Mouse (Mus musculus) liver, embryonic 16.5 days (tissue): ENCODE measurements around the gene Ankar. TPM values are rescaled to one million over a fixed set of nuclear protein-coding genes. Genes with fewer than 3 reads are reported as not detected.

ENCODE experiments used
- ATAC-seq: fragments of 200-750 bp; cut with Nextera tagmentation; 2 replicates; pipeline ENCODE4 v1.8.0; 2017; ENCODE audit warnings: low read depth, mild to moderate bottlenecking, moderate number of reproducible peaks, moderate library complexity
- H3K27ac ChIP-seq: fragments of 300-500 bp; sonication (generic); 2 replicates; pipeline ENCODE4 v1.5.1; 2014; ENCODE audit warnings: mild to moderate bottlenecking, low read length
- H3K27me3 ChIP-seq: fragments of 300-500 bp; sonication (generic); 2 replicates; pipeline ENCODE4 v1.6.1; 2014; ENCODE audit warnings: low read depth, low read length, mixed read lengths; ENCODE audit not compliant: control insufficient read depth, insufficient read depth
- H3K36me3 ChIP-seq: fragments of 300-500 bp; sonication (generic); 2 replicates; pipeline ENCODE4 v1.6.1; 2014; ENCODE audit warnings: mild to moderate bottlenecking; ENCODE audit not compliant: control insufficient read depth, insufficient read depth
- H3K4me1 ChIP-seq: fragments of 300-500 bp; sonication (generic); 2 replicates; pipeline ENCODE4 v1.6.1; 2014; ENCODE audit warnings: low read depth, low read length, mixed read lengths; ENCODE audit not compliant: control insufficient read depth
- H3K4me2 ChIP-seq: fragments of 300-500 bp; sonication (generic); 2 replicates; pipeline ENCODE4 v1.6.1; 2014; ENCODE audit warnings: low read depth, low read length, mixed read lengths
- H3K4me3 ChIP-seq: fragments of 300-500 bp; sonication (generic); 2 replicates; pipeline ENCODE4 v1.5.1; 2014; ENCODE audit warnings: low read depth, mild to moderate bottlenecking, low read length
- H3K9ac ChIP-seq: fragments of 300-500 bp; sonication (generic); 2 replicates; pipeline ENCODE4 v1.6.1; 2014; ENCODE audit warnings: low read depth, low read length
- H3K9me3 ChIP-seq: fragments of 300-500 bp; sonication (generic); replicated peaks from 2 replicates; pipeline ENCODE4 v1.6.1; 2016; ENCODE audit warnings: low read length; ENCODE audit not compliant: control insufficient read depth
- WGBS: fragments of 180-500 bp; shearing (Covaris S2); extraction: QIAGEN DNeasy Blood & Tissue Kit; methylation state at CpG from one replicate; pipeline ENCODE4 v1.1.7; 2014; ENCODE audit not compliant: insufficient replicate concordance; 5-methylcytosine and 5-hydroxymethylcytosine counted together
- polyA plus RNA-seq: library from polyadenylated mRNA; unstranded; fragments of >200 nt; fragmentation: Nextera tagmentation; extraction: Ambion mirVana; gene quantifications from 2 replicates; pipeline ENCODE4 v1.2.1, GENCODE M21; 2015

The Ankar gene
- polyA plus RNA-seq, 1 experiment from 2014 or later: not detected

GRCm38 (mm10) chr1:72728781-72729180 is 28.4 kb upstream of the Ankar start:
- ATAC-seq: no peak
- no peak overlapping the region for H3K4me2 ChIP-seq
- no peaks in the 10 kb centered on the region for H3K36me3 ChIP-seq
- no peak overlapping the region for H3K4me3 ChIP-seq
- no peak overlapping the region for H3K9ac ChIP-seq
- H3K27me3 ChIP-seq: no peaks in the 10 kb centered on the region
- WGBS: 60% methylated on average over 4 of the region's 4 CpGs
- H3K9me3 ChIP-seq: no peaks in the 10 kb centered on the region
- H3K4me1 ChIP-seq: no peaks in the 10 kb centered on the region
- H3K27ac ChIP-seq: no peak overlapping the region

- Histone ChIP-seq H3K4me2 (no peak overlapping the region), H3K27ac (no peak overlapping the region)
Measured at GRCm38 (mm10) chr1:72725941-72726340, 25.6 kb upstream of the Ankar start.

GRCm38 (mm10) chr1:72724354-72724753 is 24.0 kb upstream of the Ankar start:
- 54% methylated on average over 2 of the region's 2 CpGs for WGBS
- no peak overlapping the region for H3K27ac ChIP-seq
- H3K27me3 ChIP-seq: no peaks in the 10 kb centered on the region
- no peak overlapping the region for H3K4me3 ChIP-seq
- H3K9me3 ChIP-seq: no peaks in the 10 kb centered on the region
- no peak overlapping the region for H3K4me2 ChIP-seq
- no peaks in the 10 kb centered on the region for H3K4me1 ChIP-seq
- no peaks in the 10 kb centered on the region for H3K36me3 ChIP-seq
- H3K9ac ChIP-seq: no peak overlapping the region
- no peak for ATAC-seq

More at GRCm38 (mm10) chr1:72725941-72726340, 25.6 kb upstream of the Ankar start:
- Histone ChIP-seq H3K36me3 (no peaks in the 10 kb centered on the region), H3K4me3 (no peak overlapping the region), H3K4me1 (no peaks in the 10 kb centered on the region), H3K27me3 (no peaks in the 10 kb centered on the region), H3K9me3 (no peaks in the 10 kb centered on the region), H3K9ac (no peak overlapping the region)
- peak; percentile 59 for ATAC-seq
- WGBS: 85% methylated on average over 13 of the region's 13 CpGs

- no peak overlapping the region for H3K4me2 ChIP-seq
- H3K4me3 ChIP-seq: no peak overlapping the region
- H3K27me3 ChIP-seq: no peaks in the 10 kb centered on the region
- 62% methylated on average over 8 of the region's 8 CpGs for WGBS
- no peak overlapping the region for H3K27ac ChIP-seq
- ATAC-seq: no peak
- no peaks in the 10 kb centered on the region for H3K9me3 ChIP-seq
- no peak overlapping the region for H3K9ac ChIP-seq
- no peaks in the 10 kb centered on the region for H3K4me1 ChIP-seq
- H3K36me3 ChIP-seq: no peaks in the 10 kb centered on the region
Measured at GRCm38 (mm10) chr1:72722646-72723045, 22.3 kb upstream of the Ankar start.

- Histone ChIP-seq H3K27ac (no peak overlapping the region), H3K4me3 (no peak overlapping the region), H3K36me3 (no peaks in the 10 kb centered on the region), H3K9me3 (no peaks in the 10 kb centered on the region), H3K4me2 (no peak overlapping the region), H3K4me1 (no peaks in the 10 kb centered on the region; the same call in 1 of the 2 replicates), H3K9ac (no peak overlapping the region), H3K27me3 (no peaks in the 10 kb centered on the region)
- ATAC-seq: no peak
- 71% methylated on average over 6 of the region's 6 CpGs for WGBS
Measured at GRCm38 (mm10) chr1:72720115-72720725, 19.8 kb upstream of the Ankar start.

- WGBS: 21% methylated on average over 5 of the region's 5 CpGs
- H3K9me3 ChIP-seq: no peaks in the 10 kb centered on the region
- H3K36me3 ChIP-seq: peaks cover 9% of the 10 kb centered on the region
- H3K9ac ChIP-seq: no peak overlapping the region
- H3K4me2 ChIP-seq: no peak overlapping the region
- H3K27ac ChIP-seq: no peak overlapping the region
- peaks cover 4% of the 10 kb centered on the region for H3K4me1 ChIP-seq
- H3K4me3 ChIP-seq: no peak overlapping the region
- peak; percentile 61 for ATAC-seq
- H3K27me3 ChIP-seq: no peaks in the 10 kb centered on the region
Measured at GRCm38 (mm10) chr1:72718846-72719245, 18.5 kb upstream of the Ankar start.

- H3K36me3 ChIP-seq: peaks cover 21% of the 10 kb centered on the region
Measured at GRCm38 (mm10) chr1:72717540-72717939, 17.2 kb upstream of the Ankar start.

GRCm38 (mm10) chr1:72716926-72717325 is 16.5 kb upstream of the Ankar start:
- peaks cover 11% of the 10 kb centered on the region for H3K4me1 ChIP-seq
- H3K9me3 ChIP-seq: no peaks in the 10 kb centered on the region
- H3K36me3 ChIP-seq: peaks cover 21% of the 10 kb centered on the region
- no peak overlapping the region for H3K4me2 ChIP-seq
- no peaks in the 10 kb centered on the region for H3K27me3 ChIP-seq
- WGBS: 5% methylated on average over 5 of the region's 5 CpGs
- H3K27ac ChIP-seq: no peak overlapping the region
- H3K9ac ChIP-seq: no peak overlapping the region
- H3K4me3 ChIP-seq: no peak overlapping the region
- 0 out of 2 replicates have a peak, but pooled peaks have one; percentile 11 for ATAC-seq

More at GRCm38 (mm10) chr1:72717540-72717939, 17.2 kb upstream of the Ankar start:
- Histone ChIP-seq H3K4me2 (no peak overlapping the region), H3K27ac (no peak overlapping the region), H3K27me3 (no peaks in the 10 kb centered on the region), H3K9me3 (no peaks in the 10 kb centered on the region), H3K4me1 (peaks cover 11% of the 10 kb centered on the region), H3K9ac (no peak overlapping the region), H3K4me3 (no peak overlapping the region)
- ATAC-seq: no peak
- WGBS: 79% methylated on average over 7 of the region's 7 CpGs

GRCm38 (mm10) chr1:72716421-72716820 is 16.0 kb upstream of the Ankar start:
- ATAC-seq: no peak
- Histone ChIP-seq H3K27me3 (no peaks in the 10 kb centered on the region), H3K4me1 (peaks cover 11% of the 10 kb centered on the region), H3K4me3 (no peak overlapping the region), H3K9ac (no peak overlapping the region), H3K4me2 (no peak overlapping the region), H3K9me3 (no peaks in the 10 kb centered on the region), H3K36me3 (peaks cover 21% of the 10 kb centered on the region), H3K27ac (no peak overlapping the region)
- 44% methylated on average over 2 of the region's 2 CpGs for WGBS
